Mouse (Mus musculus): ENCODE data around the gene B3gnt3. TPM values are rescaled to one million over a fixed set of nuclear protein-coding genes. Genes with fewer than 3 reads are reported as not detected.

Gene B3gnt3
- polyA plus RNA-seq, 1 experiment from 2014 or later: 4.0 TPM

DNA sequence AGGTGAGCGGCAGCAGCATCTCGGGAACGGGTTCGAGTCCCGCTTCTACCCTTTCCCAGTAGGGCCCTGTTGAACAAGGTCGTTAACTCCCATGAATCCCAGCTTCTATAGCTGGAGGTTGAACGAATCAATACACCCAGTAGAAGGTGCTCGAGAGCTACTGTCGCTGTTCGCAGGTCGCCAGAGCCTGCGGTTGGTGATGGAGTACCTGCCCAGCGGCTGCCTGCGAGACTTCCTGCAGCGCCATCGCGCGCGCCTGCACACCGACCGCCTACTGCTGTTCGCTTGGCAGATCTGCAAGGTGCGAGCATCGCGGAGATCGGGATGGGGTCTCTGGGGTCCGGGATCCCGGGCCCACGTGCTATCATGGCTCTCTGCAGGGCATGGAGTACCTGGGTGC lies 16.0 kb downstream of the B3gnt3 start:
- no peaks in the 10 kb centered on the region for H3K9me3 ChIP-seq (replicated peaks; ENCODE audit: control insufficient read depth, low read length)
- H3K4me3 ChIP-seq (ENCODE audit: low read length): peak overlapping the region; percentile 33
- H3K9ac ChIP-seq (ENCODE audit: low read length): no peak overlapping the region
- no peak for ATAC-seq (replicated peaks; ENCODE audit: extremely low read depth, insufficient read depth, low FRiP score)
- H3K4me2 ChIP-seq (ENCODE audit: low read depth, low read length): peak overlapping the region; percentile 61
- H3K27ac ChIP-seq (ENCODE audit: low read length): no peak overlapping the region
- no peaks in the 10 kb centered on the region for H3K36me3 ChIP-seq (ENCODE audit: control insufficient read depth, insufficient read depth)
- H3K27me3 ChIP-seq (ENCODE audit: control insufficient read depth, insufficient read depth, low read length): peaks cover 93% of the 10 kb centered on the region
- peaks cover 12% of the 10 kb centered on the region for H3K4me1 ChIP-seq (ENCODE audit: control insufficient read depth, insufficient read depth, low read length)
- WGBS: 17% methylated on average over 29 of the region's 29 CpGs

DNA sequence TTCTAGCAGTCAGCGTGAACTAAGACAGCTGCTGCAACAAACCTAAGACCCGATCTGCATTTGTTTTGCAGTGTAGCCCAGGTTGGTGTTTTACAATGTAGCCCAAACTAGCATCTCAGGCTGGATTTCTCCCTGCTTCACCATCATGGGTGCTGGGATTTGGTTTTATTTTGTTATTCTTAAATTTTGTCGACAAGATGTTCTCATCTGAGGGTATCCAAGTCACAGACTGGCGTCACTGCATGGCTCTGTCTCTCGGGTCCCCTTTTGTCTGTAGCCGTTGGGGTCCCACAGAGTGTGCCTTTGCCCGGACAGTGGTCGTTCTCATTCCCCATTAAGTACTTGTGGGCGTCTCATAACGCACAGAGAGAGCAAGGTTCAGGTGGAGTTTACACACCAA lies 16.9 kb downstream of the B3gnt3 start:
- no peaks in the 10 kb centered on the region for H3K9me3 ChIP-seq (replicated peaks; ENCODE audit: control insufficient read depth, low read length)
- no peak overlapping the region for H3K4me3 ChIP-seq (ENCODE audit: low read length)
- H3K4me2 ChIP-seq (ENCODE audit: low read depth, low read length): no peak overlapping the region
- no peak for ATAC-seq (replicated peaks; ENCODE audit: extremely low read depth, insufficient read depth, low FRiP score)
- peaks cover 15% of the 10 kb centered on the region for H3K4me1 ChIP-seq (ENCODE audit: control insufficient read depth, insufficient read depth, low read length)
- WGBS: 36% methylated on average over 10 of the region's 10 CpGs
- H3K36me3 ChIP-seq (ENCODE audit: control insufficient read depth, insufficient read depth): no peaks in the 10 kb centered on the region
- no peak overlapping the region for H3K9ac ChIP-seq (ENCODE audit: low read length)
- no peak overlapping the region for H3K27ac ChIP-seq (ENCODE audit: low read length)
- H3K27me3 ChIP-seq (ENCODE audit: control insufficient read depth, insufficient read depth, low read length): peaks cover 89% of the 10 kb centered on the region

DNA sequence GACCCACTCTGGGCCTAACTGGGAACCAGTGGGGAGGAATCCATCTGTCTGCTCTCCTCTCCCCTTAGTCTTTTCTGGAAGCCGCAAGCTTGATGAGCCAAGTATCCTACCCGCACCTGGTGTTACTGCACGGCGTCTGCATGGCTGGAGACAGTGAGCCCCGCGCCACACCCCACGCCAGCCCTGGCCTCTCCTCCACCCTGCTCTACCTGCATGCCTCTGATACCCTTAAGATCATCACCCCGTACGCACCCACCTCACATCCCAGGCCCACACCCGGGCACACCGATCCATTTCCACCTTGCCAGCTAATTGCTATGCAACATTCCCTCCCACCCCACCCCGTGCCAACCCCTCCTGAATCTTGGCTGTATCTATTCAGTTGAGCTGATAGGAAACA lies 18.8 kb downstream of the B3gnt3 start:
- no peak for ATAC-seq (replicated peaks; ENCODE audit: extremely low read depth, insufficient read depth, low FRiP score)
- peaks cover 16% of the 10 kb centered on the region for H3K4me1 ChIP-seq (ENCODE audit: control insufficient read depth, insufficient read depth, low read length)
- no peak overlapping the region for H3K4me3 ChIP-seq (ENCODE audit: low read length)
- peaks cover 78% of the 10 kb centered on the region for H3K27me3 ChIP-seq (ENCODE audit: control insufficient read depth, insufficient read depth, low read length)
- no peaks in the 10 kb centered on the region for H3K36me3 ChIP-seq (ENCODE audit: control insufficient read depth, insufficient read depth)
- H3K9ac ChIP-seq (ENCODE audit: low read length): no peak overlapping the region
- H3K9me3 ChIP-seq (replicated peaks; ENCODE audit: control insufficient read depth, low read length): no peaks in the 10 kb centered on the region
- WGBS: 81% methylated on average over 12 of the region's 12 CpGs
- no peak overlapping the region for H3K27ac ChIP-seq (ENCODE audit: low read length)
- H3K4me2 ChIP-seq (ENCODE audit: low read depth, low read length): no peak overlapping the region

DNA sequence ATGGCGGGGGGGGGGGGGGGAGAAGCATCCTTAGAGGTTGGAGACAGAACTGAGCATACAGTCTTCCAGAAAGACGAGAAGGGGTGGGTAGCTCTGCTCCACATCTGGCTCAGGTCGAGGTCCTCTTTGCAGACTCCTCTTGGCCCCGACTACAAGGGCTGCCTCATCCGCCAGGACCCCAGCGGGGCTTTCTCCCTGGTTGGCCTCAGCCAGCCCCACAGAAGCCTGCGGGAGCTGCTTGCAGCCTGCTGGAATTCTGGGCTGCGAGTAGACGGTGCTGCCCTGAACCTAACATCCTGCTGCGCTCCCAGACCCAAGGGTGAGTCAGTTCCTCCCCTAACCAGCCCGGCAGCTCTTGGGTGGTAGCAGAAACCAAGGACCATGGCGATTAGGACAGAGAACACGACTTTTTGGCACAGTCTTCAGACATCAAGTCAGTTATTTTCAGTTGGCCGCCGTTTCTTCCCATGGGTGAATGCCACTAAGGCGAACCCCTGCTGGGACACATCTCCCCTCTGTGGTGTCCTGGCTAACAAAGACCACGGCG lies 20.1 kb downstream of the B3gnt3 start:
- 24% methylated on average over 17 of the region's 18 CpGs for WGBS
- no peaks in the 10 kb centered on the region for H3K36me3 ChIP-seq (ENCODE audit: control insufficient read depth, insufficient read depth)
- H3K27ac ChIP-seq (ENCODE audit: low read length): no peak overlapping the region
- H3K4me1 ChIP-seq (ENCODE audit: control insufficient read depth, insufficient read depth, low read length): peaks cover 17% of the 10 kb centered on the region
- peaks cover 64% of the 10 kb centered on the region for H3K27me3 ChIP-seq (ENCODE audit: control insufficient read depth, insufficient read depth, low read length)
- no peak for ATAC-seq (replicated peaks; ENCODE audit: extremely low read depth, insufficient read depth, low FRiP score)
- H3K9ac ChIP-seq (ENCODE audit: low read length): no peak overlapping the region
- no peaks in the 10 kb centered on the region for H3K9me3 ChIP-seq (replicated peaks; ENCODE audit: control insufficient read depth, low read length)
- H3K4me2 ChIP-seq (ENCODE audit: low read depth, low read length): no peak overlapping the region
- no peak overlapping the region for H3K4me3 ChIP-seq (ENCODE audit: low read length)

DNA sequence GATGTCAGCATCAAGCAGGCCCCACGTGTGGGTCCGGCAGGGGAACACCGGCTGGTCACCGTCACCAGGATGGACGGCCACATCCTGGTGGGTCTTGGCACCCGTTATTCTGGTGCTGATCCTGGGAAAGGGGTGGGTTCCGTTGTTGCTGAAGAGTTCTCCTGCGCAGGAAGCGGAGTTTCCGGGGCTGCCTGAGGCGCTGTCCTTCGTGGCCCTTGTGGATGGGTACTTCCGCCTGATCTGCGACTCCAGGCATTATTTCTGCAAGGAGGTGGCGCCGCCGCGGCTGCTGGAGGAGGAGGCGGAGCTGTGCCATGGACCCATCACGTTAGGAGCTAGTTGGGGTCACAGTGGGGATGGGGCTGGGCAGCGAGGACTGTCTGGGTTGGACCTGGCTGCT lies 21.1 kb downstream of the B3gnt3 start:
- no peak for ATAC-seq (replicated peaks; ENCODE audit: extremely low read depth, insufficient read depth, low FRiP score)
- Histone ChIP-seq H3K9ac (ENCODE audit: low read length) (no peak overlapping the region), H3K36me3 (ENCODE audit: control insufficient read depth, insufficient read depth) (no peaks in the 10 kb centered on the region), H3K4me2 (ENCODE audit: low read depth, low read length) (no peak overlapping the region), H3K27ac (ENCODE audit: low read length) (no peak overlapping the region), H3K9me3 (replicated peaks; ENCODE audit: control insufficient read depth, low read length) (no peaks in the 10 kb centered on the region), H3K4me3 (ENCODE audit: low read length) (no peak overlapping the region), H3K4me1 (ENCODE audit: control insufficient read depth, insufficient read depth, low read length) (peaks cover 13% of the 10 kb centered on the region), H3K27me3 (ENCODE audit: control insufficient read depth, insufficient read depth, low read length) (peaks cover 54% of the 10 kb centered on the region)
- 22% methylated on average over 21 of the region's 21 CpGs for WGBS

DNA sequence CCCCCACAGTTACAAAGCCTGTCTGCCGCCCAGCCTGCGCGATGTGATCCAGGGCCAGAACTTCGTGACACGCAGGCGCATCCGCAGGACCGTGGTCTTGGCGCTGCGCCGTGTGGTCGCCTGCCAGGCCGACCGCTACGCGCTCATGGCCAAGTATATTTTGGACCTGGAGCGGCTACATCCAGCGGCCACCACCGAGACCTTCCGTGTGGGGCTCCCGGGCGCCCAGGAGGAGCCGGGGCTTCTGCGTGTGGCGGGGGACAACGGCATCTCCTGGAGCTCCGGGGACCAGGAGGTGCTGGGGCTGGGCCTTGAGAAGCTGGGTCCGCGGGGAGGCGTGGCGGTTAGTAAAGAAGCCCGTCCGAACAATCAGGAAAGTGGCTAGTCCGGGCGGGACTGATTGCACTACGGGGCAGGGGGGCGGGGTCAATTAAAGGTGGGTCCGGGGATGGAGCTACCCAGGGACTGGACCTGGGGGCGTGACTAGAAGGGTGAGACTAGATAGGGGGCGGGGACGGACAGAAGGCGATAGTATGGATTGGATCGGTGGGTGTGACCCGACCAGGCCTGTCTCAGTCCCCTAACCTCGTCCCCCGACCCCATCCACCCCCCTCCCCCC lies 21.9 kb downstream of the B3gnt3 start:
- Histone ChIP-seq H3K9me3 (replicated peaks; ENCODE audit: control insufficient read depth, low read length) (no peaks in the 10 kb centered on the region), H3K4me3 (ENCODE audit: low read length) (peak overlapping the region; percentile 53), H3K4me1 (ENCODE audit: control insufficient read depth, insufficient read depth, low read length) (peaks cover 14% of the 10 kb centered on the region), H3K27ac (ENCODE audit: low read length) (no peak overlapping the region), H3K27me3 (ENCODE audit: control insufficient read depth, insufficient read depth, low read length) (peaks cover 46% of the 10 kb centered on the region), H3K9ac (ENCODE audit: low read length) (peak overlapping the region; percentile 66), H3K36me3 (ENCODE audit: control insufficient read depth, insufficient read depth) (no peaks in the 10 kb centered on the region), H3K4me2 (ENCODE audit: low read depth, low read length) (peak overlapping the region; percentile 70)
- 0 out of 2 replicates have a peak, but pooled peaks have one; percentile 10 for ATAC-seq (replicated peaks; ENCODE audit: extremely low read depth, insufficient read depth, low FRiP score)
- 20% methylated on average over 46 of the region's 46 CpGs for whole genome bisulfite sequencing

DNA sequence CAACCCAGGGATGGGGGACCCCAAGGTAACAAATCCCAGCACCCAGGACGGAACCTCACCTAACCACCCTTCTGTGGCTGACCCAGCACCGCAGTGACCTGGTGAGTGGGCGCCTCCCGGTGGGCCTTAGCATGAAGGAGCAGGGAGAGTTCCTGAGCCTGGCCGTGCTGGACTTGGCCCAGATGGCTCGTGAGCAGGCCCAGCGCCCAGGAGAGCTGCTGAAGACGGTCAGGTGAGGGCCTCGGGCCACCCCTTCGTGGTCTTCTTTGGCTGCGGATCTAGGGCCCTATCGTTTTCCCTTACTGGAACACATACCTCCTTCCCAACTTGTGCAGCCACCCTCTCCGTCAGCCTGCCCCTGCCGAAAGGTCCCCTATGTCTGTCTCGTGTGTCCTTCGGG lies 22.5 kb downstream of the B3gnt3 start:
- no peaks in the 10 kb centered on the region for H3K9me3 ChIP-seq (replicated peaks; ENCODE audit: control insufficient read depth, low read length)
- no peaks in the 10 kb centered on the region for H3K36me3 ChIP-seq (ENCODE audit: control insufficient read depth, insufficient read depth)
- H3K9ac ChIP-seq (ENCODE audit: low read length): peak overlapping the region; percentile 66
- ATAC-seq (replicated peaks; ENCODE audit: extremely low read depth, insufficient read depth, low FRiP score): no peak
- H3K27me3 ChIP-seq (ENCODE audit: control insufficient read depth, insufficient read depth, low read length): peaks cover 41% of the 10 kb centered on the region
- H3K4me2 ChIP-seq (ENCODE audit: low read depth, low read length): peak overlapping the region; percentile 70
- peaks cover 14% of the 10 kb centered on the region for H3K4me1 ChIP-seq (ENCODE audit: control insufficient read depth, insufficient read depth, low read length)
- H3K27ac ChIP-seq (ENCODE audit: low read length): no peak overlapping the region
- H3K4me3 ChIP-seq (ENCODE audit: low read length): peak overlapping the region; percentile 53
- WGBS: 28% methylated on average over 16 of the region's 16 CpGs

DNA sequence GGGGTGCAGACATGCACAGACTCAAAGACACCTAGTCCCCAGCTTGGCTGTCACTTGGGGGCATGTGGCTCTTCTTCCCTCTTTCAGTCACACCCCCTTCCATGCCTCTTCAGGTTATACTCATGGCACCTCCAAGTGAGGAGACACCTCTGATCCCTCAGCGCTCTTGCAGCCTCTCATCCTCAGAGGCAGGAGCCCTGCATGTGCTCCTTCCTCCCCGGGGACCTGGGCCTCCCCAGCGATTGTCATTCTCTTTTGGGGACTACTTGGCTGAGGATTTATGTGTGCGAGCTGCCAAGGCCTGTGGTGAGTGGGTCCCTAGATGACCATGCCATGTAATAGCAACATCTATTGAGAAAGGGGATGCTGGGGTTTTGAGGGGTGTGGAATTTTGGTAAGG lies 23.4 kb downstream of the B3gnt3 start:
- Histone ChIP-seq H3K4me3 (ENCODE audit: low read length) (no peak overlapping the region), H3K27ac (ENCODE audit: low read length) (no peak overlapping the region), H3K9me3 (replicated peaks; ENCODE audit: control insufficient read depth, low read length) (no peaks in the 10 kb centered on the region), H3K9ac (ENCODE audit: low read length) (no peak overlapping the region), H3K4me2 (ENCODE audit: low read depth, low read length) (no peak overlapping the region), H3K36me3 (ENCODE audit: control insufficient read depth, insufficient read depth) (no peaks in the 10 kb centered on the region), H3K4me1 (ENCODE audit: control insufficient read depth, insufficient read depth, low read length) (peaks cover 14% of the 10 kb centered on the region), H3K27me3 (ENCODE audit: control insufficient read depth, insufficient read depth, low read length) (peaks cover 32% of the 10 kb centered on the region)
- no peak for ATAC-seq (replicated peaks; ENCODE audit: extremely low read depth, insufficient read depth, low FRiP score)
- 65% methylated on average over 4 of the region's 4 CpGs for WGBS

DNA sequence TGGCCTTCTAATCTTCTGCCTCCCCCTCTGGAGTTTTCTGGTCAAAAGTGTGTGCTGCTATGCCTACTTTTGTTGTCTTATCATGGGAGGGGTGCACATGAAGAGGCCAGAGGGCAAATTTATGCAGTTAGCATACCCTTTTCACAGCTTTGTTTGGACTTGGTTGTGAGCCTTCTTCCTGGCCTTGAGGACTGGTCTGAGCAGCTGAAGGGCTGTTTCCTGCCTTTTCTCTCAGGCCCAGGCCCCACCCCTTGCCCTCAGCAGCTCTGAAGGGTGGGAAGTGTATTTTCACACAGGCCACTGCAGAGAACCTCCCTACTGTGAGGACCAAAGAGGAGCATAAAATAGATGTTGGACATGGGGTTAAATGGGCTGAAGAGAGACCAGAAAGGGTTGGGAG lies 24.0 kb downstream of the B3gnt3 start:
- no peak overlapping the region; the same call in 1 of the 2 replicates for H3K4me3 ChIP-seq (ENCODE audit: low read length)
- H3K9ac ChIP-seq (ENCODE audit: low read length): no peak overlapping the region

More for the DNA sequence above, 24.0 kb downstream of the B3gnt3 start:
- Histone ChIP-seq H3K9me3 (replicated peaks; ENCODE audit: control insufficient read depth, low read length) (no peaks in the 10 kb centered on the region), H3K4me1 (ENCODE audit: control insufficient read depth, insufficient read depth, low read length) (peaks cover 14% of the 10 kb centered on the region), H3K27ac (ENCODE audit: low read length) (peak overlapping the region; percentile 39; the same call in 1 of the 2 replicates), H3K36me3 (ENCODE audit: control insufficient read depth, insufficient read depth) (no peaks in the 10 kb centered on the region), H3K4me2 (ENCODE audit: low read depth, low read length) (peak overlapping the region; percentile 67), H3K27me3 (ENCODE audit: control insufficient read depth, insufficient read depth, low read length) (peaks cover 25% of the 10 kb centered on the region)
- no peak for ATAC-seq (replicated peaks; ENCODE audit: extremely low read depth, insufficient read depth, low FRiP score)

Data from heart, embryonic 16.5 days (tissue).